41 mouse cellular contexts compared by ENCODE assay signal in genomic region chrX:48908421-48908820, GRCm38 (mm10). TPM values are rescaled to one million over a fixed set of nuclear protein-coding genes. Genes with fewer than 3 reads are reported as not detected.
DNase-seq lines count a peak whose midpoint lies in the region; ATAC-seq and TF ChIP-seq lines count a peak whose summit lies in the region.
"Had no signal": no experiment of that assay in that cellular context is flagged by ENCODE, and none has a peak within 500 bp of the region (broad histone marks: within the 10 kb centered on the region; RNA-seq: fewer than 3 reads in every experiment).

No protein-coding gene starts in this region.

- no peak overlapping the region for H3K4me2 ChIP-seq in forebrain, embryonic 15.5 days (replicated peaks)
- H3K4me2 ChIP-seq in forebrain, embryonic 12.5 days, result no peak overlapping the region
- no peak overlapping the region for H3K4me2 ChIP-seq in hindbrain, postnatal 0 days (ENCODE audit: low read depth, low read length)
- no peak overlapping the region for H3K4me2 ChIP-seq in hindbrain, embryonic 11.5 days (replicated peaks; ENCODE audit: low read depth, low read length)
- no peak overlapping the region for H3K4me2 ChIP-seq in midbrain, postnatal 0 days (ENCODE audit: low read depth, low read length, poor library complexity, severe bottlenecking)
- no peak overlapping the region for H3K4me2 ChIP-seq in midbrain, embryonic 14.5 days (ENCODE audit: low read length)
- no peak overlapping the region for H3K4me2 ChIP-seq in forebrain, postnatal 0 days (ENCODE audit: low read depth)
- no peak overlapping the region for H3K4me2 ChIP-seq in liver, embryonic 11.5 days
- H3K4me2 ChIP-seq: embryonic facial prominence, embryonic 15.5 days; heart, embryonic 12.5 days; hindbrain, embryonic 15.5 days; kidney, embryonic 15.5 days; limb, embryonic 12.5 days; lung, embryonic 15.5 days; midbrain, embryonic 15.5 days; stomach, embryonic 15.5 days had no signal

- no peaks in the 10 kb centered on the region for H3K36me3 ChIP-seq in forebrain, embryonic 15.5 days
- H3K36me3 ChIP-seq in forebrain, embryonic 12.5 days (replicated peaks), result no peaks in the 10 kb centered on the region
- H3K36me3 ChIP-seq in hindbrain, postnatal 0 days (ENCODE audit: insufficient read depth, low read length), result no peaks in the 10 kb centered on the region
- no peaks in the 10 kb centered on the region for H3K36me3 ChIP-seq in hindbrain, embryonic 11.5 days (ENCODE audit: control insufficient read depth, insufficient read depth, low read length)
- H3K36me3 ChIP-seq in midbrain, postnatal 0 days (ENCODE audit: insufficient read depth, low read length), result no peaks in the 10 kb centered on the region
- H3K36me3 ChIP-seq in midbrain, embryonic 14.5 days (ENCODE audit: control insufficient read depth, insufficient read depth, low read length), result no peaks in the 10 kb centered on the region
- no peaks in the 10 kb centered on the region for H3K36me3 ChIP-seq in forebrain, postnatal 0 days (ENCODE audit: insufficient read depth)
- H3K36me3 ChIP-seq in liver, embryonic 11.5 days (ENCODE audit: control insufficient read depth, insufficient read depth, low read length), result no peaks in the 10 kb centered on the region
- H3K36me3 ChIP-seq: embryonic facial prominence, embryonic 10.5 days; embryonic facial prominence, embryonic 15.5 days; heart, embryonic 12.5 days; hindbrain, embryonic 15.5 days; kidney, embryonic 15.5 days; limb, embryonic 12.5 days; lung, embryonic 15.5 days; midbrain, embryonic 15.5 days; stomach, embryonic 15.5 days had no signal

- no peak overlapping the region for H3K9ac ChIP-seq in forebrain, embryonic 15.5 days (replicated peaks)
- H3K9ac ChIP-seq in forebrain, embryonic 12.5 days, result no peak overlapping the region
- no peak overlapping the region for H3K9ac ChIP-seq in hindbrain, postnatal 0 days (replicated peaks; ENCODE audit: low read length)
- H3K9ac ChIP-seq in hindbrain, embryonic 11.5 days (ENCODE audit: low read depth, low read length), result no peak overlapping the region
- H3K9ac ChIP-seq in midbrain, postnatal 0 days (replicated peaks; ENCODE audit: low read length, poor library complexity, severe bottlenecking), result no peak overlapping the region
- no peak overlapping the region for H3K9ac ChIP-seq in midbrain, embryonic 14.5 days (replicated peaks; ENCODE audit: low read length)
- H3K9ac ChIP-seq in forebrain, postnatal 0 days, result no peak overlapping the region
- no peak overlapping the region for H3K9ac ChIP-seq in liver, embryonic 11.5 days (ENCODE audit: low read depth, low read length)
- H3K9ac ChIP-seq: embryonic facial prominence, embryonic 15.5 days; heart, embryonic 12.5 days; hindbrain, embryonic 15.5 days; kidney, embryonic 15.5 days; limb, embryonic 12.5 days; lung, embryonic 15.5 days; midbrain, embryonic 15.5 days; stomach, embryonic 15.5 days had no signal

- peak; percentile 32 for DNase-seq in hindbrain, postnatal 0 days (ENCODE audit: low spot score)
- no peak for DNase-seq in hindbrain, embryonic 11.5 days (ENCODE audit: low spot score)
- DNase-seq in midbrain, postnatal 0 days (ENCODE audit: low spot score), result peak; percentile 19
- no peak for DNase-seq in midbrain, embryonic 14.5 days
- peak; percentile 27 for DNase-seq in forebrain, postnatal 0 days
- no peak for DNase-seq in liver, embryonic 11.5 days (ENCODE audit: low spot score)
- DNase-seq: adrenal gland, adult 2 months; adrenal gland, postnatal 36 days; B cell, adult 2 months; cerebellum, adult 11 months; cerebellum, adult 9-11 months; gastrocnemius, adult 2 months; kidney, adult 18-20 months; kidney, postnatal 25 days; right cerebral cortex, postnatal 25 days; thymus, postnatal 14 days had no signal

- peak; percentile 46; the same call in 1 of the 2 replicates for ATAC-seq in forebrain, embryonic 15.5 days (replicated peaks)
- ATAC-seq in forebrain, embryonic 12.5 days (ENCODE audit: low FRiP score), result no peak
- no peak for ATAC-seq in hindbrain, postnatal 0 days
- ATAC-seq in hindbrain, embryonic 11.5 days (ENCODE audit: low FRiP score), result no peak
- no peak for ATAC-seq in midbrain, postnatal 0 days (ENCODE audit: low FRiP score)
- ATAC-seq in midbrain, embryonic 14.5 days (ENCODE audit: low FRiP score, low TSS enrichment), result no peak
- peak; percentile 66 for ATAC-seq in forebrain, postnatal 0 days
- ATAC-seq in liver, embryonic 11.5 days (replicated peaks; ENCODE audit: low FRiP score), result no peak
- ATAC-seq: midbrain, embryonic 15.5 days had no signal

- no peaks in the 10 kb centered on the region for H3K27me3 ChIP-seq in forebrain, embryonic 15.5 days
- H3K27me3 ChIP-seq in forebrain, embryonic 12.5 days, result no peaks in the 10 kb centered on the region
- no peaks in the 10 kb centered on the region for H3K27me3 ChIP-seq in hindbrain, postnatal 0 days (ENCODE audit: insufficient read depth, low read length)
- no peaks in the 10 kb centered on the region for H3K27me3 ChIP-seq in hindbrain, embryonic 11.5 days (ENCODE audit: control insufficient read depth, insufficient read depth, low read length)
- no peaks in the 10 kb centered on the region for H3K27me3 ChIP-seq in midbrain, postnatal 0 days (ENCODE audit: insufficient read depth, low read length)
- H3K27me3 ChIP-seq in midbrain, embryonic 14.5 days (ENCODE audit: control insufficient read depth, insufficient read depth, low read length), result no peaks in the 10 kb centered on the region
- H3K27me3 ChIP-seq in forebrain, postnatal 0 days (ENCODE audit: insufficient read depth, low read length), result no peaks in the 10 kb centered on the region
- no peaks in the 10 kb centered on the region for H3K27me3 ChIP-seq in liver, embryonic 11.5 days (replicated peaks; ENCODE audit: control insufficient read depth, insufficient read depth, low read length)
- H3K27me3 ChIP-seq: embryonic facial prominence, embryonic 15.5 days; heart, embryonic 12.5 days; hindbrain, embryonic 15.5 days; kidney, embryonic 15.5 days; limb, embryonic 12.5 days; lung, embryonic 15.5 days; midbrain, embryonic 15.5 days; stomach, embryonic 15.5 days had no signal

- WGBS in forebrain, embryonic 15.5 days, result 78% methylated on average over 4 of the region's 4 CpGs
- 90% methylated on average over 4 of the region's 4 CpGs for WGBS in forebrain, embryonic 12.5 days
- 77% methylated on average over 4 of the region's 4 CpGs for WGBS in hindbrain, postnatal 0 days
- 85% methylated on average over 4 of the region's 4 CpGs for WGBS in hindbrain, embryonic 11.5 days
- WGBS in midbrain, postnatal 0 days, result 90% methylated on average over 4 of the region's 4 CpGs
- WGBS in midbrain, embryonic 14.5 days, result 87% methylated on average over 4 of the region's 4 CpGs
- 74% methylated on average over 4 of the region's 4 CpGs for WGBS in forebrain, postnatal 0 days
- 90% methylated on average over 4 of the region's 4 CpGs for whole genome bisulfite sequencing in liver, embryonic 11.5 days

- no peak overlapping the region for H3K4me3 ChIP-seq in forebrain, embryonic 15.5 days
- H3K4me3 ChIP-seq in forebrain, embryonic 12.5 days (replicated peaks), result no peak overlapping the region
- no peak overlapping the region for H3K4me3 ChIP-seq in hindbrain, postnatal 0 days (ENCODE audit: low read length)
- H3K4me3 ChIP-seq in hindbrain, embryonic 11.5 days (ENCODE audit: low read depth, low read length), result no peak overlapping the region
- no peak overlapping the region for H3K4me3 ChIP-seq in midbrain, postnatal 0 days (ENCODE audit: low read depth, low read length)
- no peak overlapping the region for H3K4me3 ChIP-seq in midbrain, embryonic 14.5 days (replicated peaks; ENCODE audit: low read depth, low read length)
- H3K4me3 ChIP-seq in forebrain, postnatal 0 days (ENCODE audit: low read depth, low read length), result no peak overlapping the region
- H3K4me3 ChIP-seq in liver, embryonic 11.5 days (ENCODE audit: low read depth, low read length), result no peak overlapping the region
- H3K4me3 ChIP-seq: embryonic facial prominence, embryonic 10.5 days; embryonic facial prominence, embryonic 15.5 days; gastrocnemius, adult 2 months; heart, embryonic 12.5 days; hindbrain, embryonic 15.5 days; kidney, embryonic 15.5 days; layer of hippocampus, adult 2 months; limb, embryonic 12.5 days; lung, embryonic 15.5 days; midbrain, embryonic 15.5 days; stomach, embryonic 15.5 days had no signal

- H3K27ac ChIP-seq in forebrain, embryonic 15.5 days (replicated peaks), result no peak overlapping the region
- no peak overlapping the region for H3K27ac ChIP-seq in forebrain, embryonic 12.5 days
- H3K27ac ChIP-seq in hindbrain, postnatal 0 days, result no peak overlapping the region
- H3K27ac ChIP-seq in hindbrain, embryonic 11.5 days (ENCODE audit: low read depth, low read length), result no peak overlapping the region
- no peak overlapping the region for H3K27ac ChIP-seq in midbrain, postnatal 0 days (ENCODE audit: low read depth, low read length)
- H3K27ac ChIP-seq in midbrain, embryonic 14.5 days (replicated peaks; ENCODE audit: low read depth, low read length), result no peak overlapping the region
- H3K27ac ChIP-seq in forebrain, postnatal 0 days (ENCODE audit: low read depth, low read length), result no peak overlapping the region
- H3K27ac ChIP-seq in liver, embryonic 11.5 days (ENCODE audit: low read depth, low read length), result no peak overlapping the region
- H3K27ac ChIP-seq: embryonic facial prominence, embryonic 10.5 days; embryonic facial prominence, embryonic 15.5 days; gastrocnemius, adult 2 months; hindbrain, embryonic 15.5 days; kidney, embryonic 15.5 days; layer of hippocampus, adult 2 months; limb, embryonic 12.5 days; lung, embryonic 15.5 days; macrophage; midbrain, embryonic 15.5 days; stomach, embryonic 15.5 days had no signal

- H3K4me1 ChIP-seq in forebrain, embryonic 15.5 days, result no peaks in the 10 kb centered on the region
- H3K4me1 ChIP-seq in forebrain, embryonic 12.5 days, result no peaks in the 10 kb centered on the region
- H3K4me1 ChIP-seq in hindbrain, postnatal 0 days (ENCODE audit: insufficient read depth, low read length), result no peaks in the 10 kb centered on the region
- H3K4me1 ChIP-seq in hindbrain, embryonic 11.5 days (replicated peaks; ENCODE audit: control insufficient read depth, insufficient read depth, low read length), result no peaks in the 10 kb centered on the region
- H3K4me1 ChIP-seq in midbrain, postnatal 0 days (ENCODE audit: insufficient read depth, low read length), result no peaks in the 10 kb centered on the region
- no peaks in the 10 kb centered on the region for H3K4me1 ChIP-seq in midbrain, embryonic 14.5 days (ENCODE audit: control insufficient read depth, insufficient read depth, low read length)
- no peaks in the 10 kb centered on the region for H3K4me1 ChIP-seq in forebrain, postnatal 0 days (ENCODE audit: insufficient read depth)
- H3K4me1 ChIP-seq in liver, embryonic 11.5 days (replicated peaks; ENCODE audit: control insufficient read depth, insufficient read depth, low read length), result no peaks in the 10 kb centered on the region
- H3K4me1 ChIP-seq: embryonic facial prominence, embryonic 10.5 days; embryonic facial prominence, embryonic 15.5 days; heart, embryonic 12.5 days; hindbrain, embryonic 15.5 days; kidney, embryonic 15.5 days; limb, embryonic 12.5 days; lung, embryonic 15.5 days; midbrain, embryonic 15.5 days; stomach, embryonic 15.5 days had no signal

- no peaks in the 10 kb centered on the region for H3K9me3 ChIP-seq in forebrain, embryonic 15.5 days
- no peaks in the 10 kb centered on the region for H3K9me3 ChIP-seq in forebrain, embryonic 12.5 days
- no peaks in the 10 kb centered on the region for H3K9me3 ChIP-seq in hindbrain, postnatal 0 days (ENCODE audit: low read length)
- no peaks in the 10 kb centered on the region for H3K9me3 ChIP-seq in hindbrain, embryonic 11.5 days (ENCODE audit: control insufficient read depth, low read length)
- H3K9me3 ChIP-seq in midbrain, postnatal 0 days (ENCODE audit: low read length), result no peaks in the 10 kb centered on the region
- H3K9me3 ChIP-seq in midbrain, embryonic 14.5 days (ENCODE audit: control insufficient read depth, low read length), result no peaks in the 10 kb centered on the region
- no peaks in the 10 kb centered on the region for H3K9me3 ChIP-seq in forebrain, postnatal 0 days (ENCODE audit: low read length)
- no peaks in the 10 kb centered on the region for H3K9me3 ChIP-seq in liver, embryonic 11.5 days (ENCODE audit: control insufficient read depth, low read length)
- H3K9me3 ChIP-seq: embryonic facial prominence, embryonic 10.5 days; embryonic facial prominence, embryonic 15.5 days; heart, embryonic 12.5 days; hindbrain, embryonic 15.5 days; kidney, embryonic 15.5 days; limb, embryonic 12.5 days; lung, embryonic 15.5 days; midbrain, embryonic 15.5 days; stomach, embryonic 15.5 days had no signal

- TF ChIP-seq CTCF in hindbrain, postnatal 0 days (IDR thresholded peaks at IDR 0.05; ENCODE audit: low read depth), result no peak
- TF ChIP-seq CTCF in midbrain, postnatal 0 days (IDR thresholded peaks at IDR 0.05), result no peak
- TF ChIP-seq CTCF in forebrain, postnatal 0 days (IDR thresholded peaks at IDR 0.05; ENCODE audit: low read depth), result peak; percentile 10; the same call in 1 of the 2 replicates

RNA-seq across cellular contexts. Expression of gene Gm595, which starts 30.9 kb away (rescaled TPM):
- polyA plus RNA-seq in forebrain, embryonic 15.5 days (2015; fragmentation: Nextera tagmentation; extraction: Ambion mirVana), result not detected in 2 replicates
- not detected in 2 replicates for polyA plus RNA-seq in forebrain, embryonic 12.5 days (2016; fragmentation: Nextera tagmentation; extraction: Ambion mirVana)
- total RNA-seq in hindbrain, postnatal 0 days (2014; rRNA removed), result not detected in 2 replicates
- polyA plus RNA-seq in hindbrain, postnatal 0 days (2015; fragmentation: Nextera tagmentation; extraction: Ambion mirVana), result not detected in 2 replicates
- polyA plus RNA-seq in hindbrain, embryonic 11.5 days (2014; fragmentation: Nextera tagmentation; extraction: Ambion mirVana), result not detected in 2 replicates
- total RNA-seq in midbrain, postnatal 0 days (2014; rRNA removed), result not detected in 2 replicates
- polyA plus RNA-seq in midbrain, postnatal 0 days (2015; fragmentation: Nextera tagmentation; extraction: Ambion mirVana), result not detected in 2 replicates
- not detected in 2 replicates for polyA plus RNA-seq in midbrain, embryonic 14.5 days (2014; fragmentation: Nextera tagmentation; extraction: Ambion mirVana)
- total RNA-seq in forebrain, postnatal 0 days (2014; rRNA removed), result not detected in 2 replicates
- 0.10 TPM in 1 of 2 replicates, not detected in the other for polyA plus RNA-seq in forebrain, postnatal 0 days (2015; fragmentation: Nextera tagmentation; extraction: Ambion mirVana)
- 0.49 and 0.51 TPM in 2 replicates for polyA plus RNA-seq in liver, embryonic 11.5 days (2014; fragmentation: Nextera tagmentation; extraction: Ambion mirVana)
- total RNA-seq: adrenal gland, adult 2 months; adrenal gland, postnatal 36 days; gastrocnemius, adult 2 months; gastrocnemius, postnatal 4 days; hematopoietic stem cell, adult 5-6 weeks; layer of hippocampus, adult 2 months; left cerebral cortex, postnatal 10 days; liver, adult 2 months; neutrophil, adult 5-6 weeks had no signal
- polyA plus RNA-seq: adrenal gland, adult 2 months; cortical plate, adult 2 months; embryonic facial prominence, embryonic 10.5 days; embryonic facial prominence, embryonic 15.5 days; frontal cortex, adult 2 months; heart, embryonic 12.5 days; heart, postnatal 0 days; hindbrain, embryonic 15.5 days; intestine, embryonic 14.5 days; kidney, embryonic 15.5 days; limb, embryonic 12.5 days; liver, adult 2 months; liver, embryonic 16.5 days; lung, embryonic 15.5 days; macrophage; midbrain, embryonic 15.5 days; neural tube, embryonic 11.5 days; stomach, embryonic 15.5 days; urinary bladder, adult 2 months had no signal

Comparison
In these comparisons a context has a peak if more than half of its experiments do, and no peak if none do; other contexts are left out.
1. ATAC-seq: peak in forebrain, embryonic 15.5 days (single experiment) and forebrain, postnatal 0 days (single experiment); none in forebrain, embryonic 12.5 days (single experiment), hindbrain, postnatal 0 days (single experiment), hindbrain, embryonic 11.5 days (single experiment), midbrain, postnatal 0 days (single experiment), midbrain, embryonic 14.5 days (single experiment) and liver, embryonic 11.5 days (single experiment).
2. DNase-seq: peak in hindbrain, postnatal 0 days (single experiment), midbrain, postnatal 0 days (single experiment) and forebrain, postnatal 0 days (single experiment); none in hindbrain, embryonic 11.5 days (single experiment), midbrain, embryonic 14.5 days (single experiment) and liver, embryonic 11.5 days (single experiment).